Mouse (Mus musculus) brain, embryonic 14.5 days (tissue): ENCODE data around the gene Tspan32.

ENCODE experiments used
- CTCF ChIP-seq: fragments of 200-500 bp; IDR thresholded peaks from 2 replicates; pipeline ENCODE4 v1.5.1; 2012; ENCODE audit warnings: inconsistent platforms, mild to moderate bottlenecking, moderate library complexity, borderline replicate concordance; ENCODE audit not compliant: insufficient read depth, insufficient read length; ENCODE audit errors: extremely low read depth
- POLR2A ChIP-seq: fragments of 200-500 bp; IDR thresholded peaks from 2 replicates; pipeline ENCODE4 v1.6.1; 2012; ENCODE audit warnings: mild to moderate bottlenecking, inconsistent platforms, borderline replicate concordance; ENCODE audit not compliant: poor library complexity, insufficient read depth, insufficient read length, severe bottlenecking; ENCODE audit errors: extremely low read depth

GRCm38 (mm10) chr7:142985146-142985545 lies 19.7 kb upstream of the Tspan32 start:
- TF ChIP-seq CTCF (no peak), POLR2A (no peak)
